Mouse (Mus musculus) E14TG2a.4 (cell line): ENCODE data around the gene Bbox1.

Experiments
- H3K27me3 ChIP-seq: 2 replicates; pipeline ENCODE4 v1.6.1; 2014; ENCODE audit warnings: low read length, control low read depth; ENCODE audit not compliant: insufficient read depth
- H3K36me3 ChIP-seq: 2 replicates; pipeline ENCODE4 v1.6.1; 2014; ENCODE audit warnings: low read length, control low read depth; ENCODE audit not compliant: insufficient read depth
- H3K4me1 ChIP-seq: replicated peaks from 2 replicates; pipeline ENCODE4 v1.6.1; 2014; ENCODE audit warnings: low read depth, low read length, control low read depth
- H3K4me3 ChIP-seq: replicated peaks from 2 replicates; pipeline ENCODE4 v1.5.1; 2014; ENCODE audit warnings: mild to moderate bottlenecking, low read length
- H3K9me3 ChIP-seq: 2 replicates; pipeline ENCODE4 v1.6.1; 2014; ENCODE audit warnings: low read length, control low read depth
- CTCF ChIP-seq: conservative IDR thresholded peaks from 2 replicates; pipeline ENCODE4 v1.5.1; 2014; ENCODE audit warnings: low read length
- NANOG ChIP-seq: IDR thresholded peaks from 2 replicates; pipeline ENCODE4 v1.6.1; 2014; ENCODE audit warnings: borderline replicate concordance, low read length, mixed read lengths
- POU5F1 ChIP-seq: IDR thresholded peaks from 2 replicates; pipeline ENCODE4 v1.6.1; 2014; ENCODE audit warnings: low read length, borderline replicate concordance

Bbox1 gene

DNA sequence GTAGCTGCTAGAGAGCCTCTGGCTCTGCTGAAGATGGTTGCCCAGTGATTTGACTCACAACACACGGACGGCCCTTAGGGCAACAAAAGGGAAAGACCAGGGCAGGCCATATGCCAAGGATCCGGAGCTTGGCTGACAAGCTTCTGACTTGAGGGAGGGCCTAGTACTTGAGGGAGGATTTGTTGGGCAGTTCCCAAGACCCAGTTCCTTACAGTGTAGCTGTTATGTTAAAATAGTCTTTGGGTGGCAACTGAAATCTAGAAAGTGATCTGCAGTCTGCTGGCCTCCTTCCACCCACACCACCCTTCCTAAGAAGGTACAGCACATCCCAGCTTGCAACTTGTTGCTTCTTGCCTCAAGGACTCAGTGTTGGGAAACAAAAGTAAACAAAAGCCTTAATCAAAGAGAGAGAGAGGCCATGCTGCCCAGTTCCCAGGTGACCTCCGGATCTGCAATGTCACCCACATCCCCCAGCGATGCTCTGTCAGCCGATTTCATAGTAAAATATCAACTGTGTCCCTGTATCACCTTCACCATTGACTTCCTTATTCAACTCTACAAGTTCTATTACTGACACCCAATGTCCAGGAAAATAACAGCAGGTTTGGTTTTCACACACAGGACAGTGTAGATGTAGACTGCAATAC lies at the start of gene Bbox1:
Gene Bbox1, minus strand, starts transcription at position 52 of the 647 bp plus-strand sequence.
- no peaks in the 10 kb centered on the region for H3K36me3 ChIP-seq
- no peaks in the 10 kb centered on the region for H3K27me3 ChIP-seq
- H3K4me3 ChIP-seq, result no peak within 1 kb of the TSS
- no peaks in the 10 kb centered on the region for H3K4me1 ChIP-seq
- H3K9me3 ChIP-seq, result no peaks in the 10 kb centered on the region
- TF ChIP-seq CTCF, result no peak
- TF ChIP-seq POU5F1, result no peak
- TF ChIP-seq NANOG, result no peak

DNA sequence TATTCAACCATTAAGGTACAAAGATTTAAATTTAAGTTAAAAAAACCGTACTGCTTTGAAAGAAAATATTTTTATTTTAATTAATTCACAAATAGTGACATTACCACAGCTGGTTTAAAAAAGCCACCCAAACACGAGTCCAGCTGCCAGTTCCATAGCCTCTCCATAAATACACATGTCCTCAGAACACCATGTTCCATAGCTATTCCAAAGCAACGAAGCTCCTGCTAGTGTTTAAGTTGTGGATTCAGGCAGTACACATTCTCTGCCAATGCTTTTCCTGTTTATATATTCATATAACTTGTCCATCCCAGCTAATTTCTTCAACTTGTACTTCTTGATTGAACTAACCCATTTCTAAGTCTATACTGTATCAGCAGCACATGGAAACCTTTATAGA lies 49.5 kb upstream of the Bbox1 start:
- H3K27me3 ChIP-seq, result peaks cover 15% of the 10 kb centered on the region
- H3K4me3 ChIP-seq, result no peak overlapping the region
- peaks cover 6% of the 10 kb centered on the region; the same call in 1 of the 2 replicates for H3K4me1 ChIP-seq
- no peaks in the 10 kb centered on the region for H3K36me3 ChIP-seq
- peaks cover 6% of the 10 kb centered on the region for H3K9me3 ChIP-seq
- TF ChIP-seq CTCF, result no peak
- no peak for TF ChIP-seq POU5F1
- TF ChIP-seq NANOG, result no peak

DNA sequence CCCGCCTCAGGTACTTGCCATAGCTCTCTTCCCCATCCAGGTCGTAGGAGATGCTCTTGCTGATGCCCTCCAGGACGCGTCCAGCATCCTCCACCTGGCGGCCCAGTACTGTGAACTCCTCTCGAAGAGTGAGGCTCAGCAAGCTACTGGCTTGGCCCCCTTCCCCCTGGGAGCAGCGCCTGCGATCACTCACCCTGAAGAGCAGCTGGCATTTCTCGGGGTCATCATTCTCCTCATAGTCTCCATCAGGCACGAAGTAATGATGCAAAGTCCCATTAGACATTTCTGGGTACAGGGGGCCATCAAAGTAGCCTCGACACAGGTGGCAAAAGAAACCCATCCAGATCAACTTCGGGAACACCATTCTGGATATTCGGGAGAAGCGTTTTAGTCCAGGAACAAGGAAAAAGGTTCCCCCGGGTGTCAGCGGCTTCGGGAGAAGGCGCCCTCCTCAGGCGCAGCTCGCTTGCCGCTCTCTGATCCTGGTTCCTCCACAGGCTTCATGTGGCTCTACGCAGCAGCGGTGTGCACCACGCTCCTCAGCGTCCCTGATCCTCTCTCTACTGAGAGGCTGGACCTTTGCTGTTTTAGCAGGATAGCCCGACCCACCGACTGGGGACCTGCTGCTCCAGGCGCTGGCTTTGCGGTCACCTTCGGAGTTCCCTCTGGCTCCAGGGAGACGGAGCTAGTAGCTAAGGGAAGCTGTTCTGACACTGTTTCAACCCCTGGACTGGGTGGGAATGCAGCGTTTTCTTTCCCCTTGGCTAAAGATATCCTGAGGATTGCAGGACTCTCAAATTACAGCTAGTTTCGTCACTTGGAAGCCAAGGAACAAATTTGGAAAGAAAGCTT lies 48.3 kb upstream of the Bbox1 start, which contains the start of gene Fibin:
Gene Fibin, minus strand, starts transcription at position 752 of the 852 bp plus-strand sequence.
- Histone ChIP-seq H3K4me1 (peaks cover 6% of the 10 kb centered on the region; the same call in 1 of the 2 replicates), H3K4me3 (peak within 1 kb of the TSS; percentile 64), H3K36me3 (no peaks in the 10 kb centered on the region), H3K9me3 (peaks cover 6% of the 10 kb centered on the region), H3K27me3 (peaks cover 15% of the 10 kb centered on the region)
- TF ChIP-seq CTCF (no peak), POU5F1 (no peak), NANOG (no peak)

- Histone ChIP-seq H3K27me3 (no peaks in the 10 kb centered on the region), H3K9me3 (no peaks in the 10 kb centered on the region), H3K36me3 (no peaks in the 10 kb centered on the region), H3K4me1 (no peaks in the 10 kb centered on the region), H3K4me3 (no peak overlapping the region)
- TF ChIP-seq POU5F1 (no peak), NANOG (no peak), CTCF (no peak)
These were observed 39.1 kb upstream of the Bbox1 start for GRCm38 (mm10) chr2:110353302-110353970.

- no peaks in the 10 kb centered on the region for H3K4me1 ChIP-seq
- no peaks in the 10 kb centered on the region for H3K36me3 ChIP-seq
- TF ChIP-seq CTCF, result no peak
- TF ChIP-seq POU5F1, result no peak
- no peak for TF ChIP-seq NANOG
- H3K27me3 ChIP-seq, result no peaks in the 10 kb centered on the region
- no peak overlapping the region for H3K4me3 ChIP-seq
- no peaks in the 10 kb centered on the region for H3K9me3 ChIP-seq
These were observed 37.5 kb upstream of the Bbox1 start for GRCm38 (mm10) chr2:110351843-110352251.

- Histone ChIP-seq H3K9me3 (no peaks in the 10 kb centered on the region), H3K27me3 (no peaks in the 10 kb centered on the region), H3K4me3 (no peak overlapping the region), H3K36me3 (no peaks in the 10 kb centered on the region), H3K4me1 (no peaks in the 10 kb centered on the region)
- no peak for TF ChIP-seq NANOG
- no peak for TF ChIP-seq POU5F1
- TF ChIP-seq CTCF, result no peak
These were observed 37.0 kb upstream of the Bbox1 start for GRCm38 (mm10) chr2:110351406-110351805.

- Histone ChIP-seq H3K4me1 (no peaks in the 10 kb centered on the region), H3K36me3 (no peaks in the 10 kb centered on the region), H3K4me3 (no peak overlapping the region), H3K27me3 (no peaks in the 10 kb centered on the region), H3K9me3 (no peaks in the 10 kb centered on the region)
- no peak for TF ChIP-seq CTCF
- TF ChIP-seq POU5F1, result no peak
- TF ChIP-seq NANOG, result no peak
These were observed 14.6 kb upstream of the Bbox1 start for GRCm38 (mm10) chr2:110328953-110329352.

GRCm38 (mm10) chr2:110319949-110320348 lies 5.6 kb upstream of the Bbox1 start:
- Histone ChIP-seq H3K9me3 (no peaks in the 10 kb centered on the region), H3K4me1 (no peaks in the 10 kb centered on the region), H3K27me3 (no peaks in the 10 kb centered on the region), H3K4me3 (no peak overlapping the region), H3K36me3 (no peaks in the 10 kb centered on the region)
- TF ChIP-seq NANOG (no peak), POU5F1 (no peak), CTCF (no peak)
